Mouse (Mus musculus): ENCODE results near the gene Acot7. TPM values are rescaled to one million over a fixed set of nuclear protein-coding genes. Genes with fewer than 3 reads are reported as not detected.
A peak's percentile ranks its signal among the peaks of the same experiment; 100 is the strongest.

Gene Acot7
- total and polyA plus RNA-seq, 2 experiments from 2014 or later, result 249 to 488 TPM

- Histone ChIP-seq H3K27ac (no peak overlapping the region), H3K27me3 (ENCODE audit: insufficient read depth, low read length) (peaks cover 56% of the 10 kb centered on the region), H3K4me3 (ENCODE audit: low read length) (no peak overlapping the region), H3K9ac (replicated peaks; ENCODE audit: low read length) (no peak overlapping the region), H3K4me1 (ENCODE audit: insufficient read depth, low read length) (peaks cover 11% of the 10 kb centered on the region), H3K4me2 (ENCODE audit: low read depth, low read length) (no peak overlapping the region), H3K36me3 (ENCODE audit: insufficient read depth, low read length) (no peaks in the 10 kb centered on the region), H3K9me3 (ENCODE audit: low read length) (no peaks in the 10 kb centered on the region)
- WGBS, result 40% methylated on average over 10 of the region's 10 CpGs
- no peak for TF ChIP-seq CTCF (IDR thresholded peaks at IDR 0.05; ENCODE audit: low read depth)
- DNase-seq (ENCODE audit: low spot score) (no peak), ATAC-seq (no peak)
Observed at GRCm38 (mm10) chr4:152132772-152133169, 45.2 kb upstream of the Acot7 start.

- H3K9me3 ChIP-seq (ENCODE audit: low read length), result no peaks in the 10 kb centered on the region
- H3K27me3 ChIP-seq (ENCODE audit: insufficient read depth, low read length), result peaks cover 52% of the 10 kb centered on the region
- no peak overlapping the region for H3K4me3 ChIP-seq (ENCODE audit: low read length)
- no peaks in the 10 kb centered on the region for H3K36me3 ChIP-seq (ENCODE audit: insufficient read depth, low read length)
- peaks cover 11% of the 10 kb centered on the region for H3K4me1 ChIP-seq (ENCODE audit: insufficient read depth, low read length)
- no peak overlapping the region for H3K9ac ChIP-seq (replicated peaks; ENCODE audit: low read length)
- no peak overlapping the region for H3K4me2 ChIP-seq (ENCODE audit: low read depth, low read length)
- no peak overlapping the region for H3K27ac ChIP-seq
- ATAC-seq (no peak), DNase-seq (ENCODE audit: low spot score) (no peak)
- 66% methylated on average over 5 of the region's 5 CpGs for WGBS
- no peak for TF ChIP-seq CTCF (IDR thresholded peaks at IDR 0.05; ENCODE audit: low read depth)
Observed at GRCm38 (mm10) chr4:152133213-152133612, 44.7 kb upstream of the Acot7 start.

GRCm38 (mm10) chr4:152134507-152134906 lies 43.4 kb upstream of the Acot7 start:
- Histone ChIP-seq H3K4me3 (ENCODE audit: low read length) (no peak overlapping the region), H3K27ac (no peak overlapping the region), H3K4me2 (ENCODE audit: low read depth, low read length) (no peak overlapping the region), H3K36me3 (ENCODE audit: insufficient read depth, low read length) (no peaks in the 10 kb centered on the region), H3K9ac (replicated peaks; ENCODE audit: low read length) (no peak overlapping the region), H3K27me3 (ENCODE audit: insufficient read depth, low read length) (peaks cover 39% of the 10 kb centered on the region), H3K9me3 (ENCODE audit: low read length) (no peaks in the 10 kb centered on the region), H3K4me1 (ENCODE audit: insufficient read depth, low read length) (peaks cover 15% of the 10 kb centered on the region)
- ATAC-seq (no peak), DNase-seq (ENCODE audit: low spot score) (peak; percentile 32)
- TF ChIP-seq CTCF (IDR thresholded peaks at IDR 0.05; ENCODE audit: low read depth), result peak; percentile 76

GRCm38 (mm10) chr4:152135363-152135762 lies 42.6 kb upstream of the Acot7 start:
- DNase-seq (ENCODE audit: low spot score) (no peak), ATAC-seq (no peak)
- Histone ChIP-seq H3K27ac (no peak overlapping the region), H3K4me2 (ENCODE audit: low read depth, low read length) (no peak overlapping the region), H3K4me1 (ENCODE audit: insufficient read depth, low read length) (peaks cover 15% of the 10 kb centered on the region), H3K9me3 (ENCODE audit: low read length) (no peaks in the 10 kb centered on the region), H3K27me3 (ENCODE audit: insufficient read depth, low read length) (peaks cover 33% of the 10 kb centered on the region), H3K9ac (replicated peaks; ENCODE audit: low read length) (no peak overlapping the region), H3K4me3 (ENCODE audit: low read length) (no peak overlapping the region), H3K36me3 (ENCODE audit: insufficient read depth, low read length) (no peaks in the 10 kb centered on the region)
- TF ChIP-seq CTCF (IDR thresholded peaks at IDR 0.05; ENCODE audit: low read depth), result no peak
- WGBS, result 82% methylated on average over 12 of the region's 12 CpGs

- Histone ChIP-seq H3K9me3 (ENCODE audit: low read length) (no peaks in the 10 kb centered on the region), H3K27ac (no peak overlapping the region), H3K36me3 (ENCODE audit: insufficient read depth, low read length) (no peaks in the 10 kb centered on the region), H3K4me2 (ENCODE audit: low read depth, low read length) (no peak overlapping the region), H3K9ac (replicated peaks; ENCODE audit: low read length) (no peak overlapping the region), H3K27me3 (ENCODE audit: insufficient read depth, low read length) (peaks cover 30% of the 10 kb centered on the region), H3K4me1 (ENCODE audit: insufficient read depth, low read length) (0 out of 2 replicates have a peak, but pooled peaks cover 7% of the 10 kb centered on the region), H3K4me3 (ENCODE audit: low read length) (no peak overlapping the region)
- DNase-seq (ENCODE audit: low spot score) (peak; percentile 38), ATAC-seq (no peak)
- WGBS, result 28% methylated on average over 6 of the region's 6 CpGs
- TF ChIP-seq CTCF (IDR thresholded peaks at IDR 0.05; ENCODE audit: low read depth), result peak; percentile 74
Observed at GRCm38 (mm10) chr4:152136112-152136875, 41.6 kb upstream of the Acot7 start.

GRCm38 (mm10) chr4:152136876-152137250 lies 41.1 kb upstream of the Acot7 start:
- H3K4me2 ChIP-seq (ENCODE audit: low read depth, low read length), result no peak overlapping the region
- H3K9ac ChIP-seq (replicated peaks; ENCODE audit: low read length), result no peak overlapping the region
- H3K27me3 ChIP-seq (ENCODE audit: insufficient read depth, low read length), result peaks cover 26% of the 10 kb centered on the region
- H3K4me3 ChIP-seq (ENCODE audit: low read length), result no peak overlapping the region
- no peak for DNase-seq (ENCODE audit: low spot score)
- H3K36me3 ChIP-seq (ENCODE audit: insufficient read depth, low read length), result no peaks in the 10 kb centered on the region
- H3K9me3 ChIP-seq (ENCODE audit: low read length), result no peaks in the 10 kb centered on the region
- ATAC-seq, result no peak
- H3K27ac ChIP-seq, result no peak overlapping the region
- TF ChIP-seq CTCF (IDR thresholded peaks at IDR 0.05; ENCODE audit: low read depth), result no peak
- 95% methylated on average over 2 of the region's 2 CpGs for WGBS
- 0 out of 2 replicates have a peak, but pooled peaks cover 5% of the 10 kb centered on the region for H3K4me1 ChIP-seq (ENCODE audit: insufficient read depth, low read length)
